Mouse (Mus musculus) testis, adult 2 months (tissue): ENCODE measurements around the gene Bcar3.

Experiments used
- CTCF ChIP-seq: fragments of 200-500 bp; IDR thresholded peaks from 2 replicates; pipeline ENCODE4 v1.5.1; 2012; ENCODE audit warnings: low read depth, mild to moderate bottlenecking, inconsistent platforms, low read length, moderate library complexity; ENCODE audit not compliant: control insufficient read depth, insufficient read depth, insufficient replicate concordance
- POLR2A ChIP-seq: fragments of 200-500 bp; IDR thresholded peaks from 2 replicates; pipeline ENCODE4 v1.6.1; 2012; ENCODE audit warnings: low read depth, mild to moderate bottlenecking, inconsistent platforms, low read length, moderate library complexity; ENCODE audit not compliant: control insufficient read depth

GRCm38 (mm10) chr3:122403860-122404557 is 110.1 kb downstream of the Bcar3 start:
- TF ChIP-seq POLR2A (no peak), CTCF (no peak)
